Mouse (Mus musculus): Measurements from ENCODE around the gene Abhd14b. TPM values are rescaled to one million over a fixed set of nuclear protein-coding genes. Genes with fewer than 3 reads are reported as not detected.

Gene Abhd14b
- total and polyA plus RNA-seq, 3 experiments, result 3.4 to 6.5 TPM; not detected in 1

- Histone ChIP-seq H3K4me3 (ENCODE audit: control insufficient read depth in 1 of 2, insufficient read depth in 1 of 2, low read depth in 2 of 2, low read length in 2 of 2) (no peak overlapping the region), H3K36me3 (ENCODE audit: control insufficient read depth in 1 of 2, insufficient read depth in 2 of 2, low read length in 2 of 2) (peaks cover 0 to 2% of the 10 kb centered on the region in 2 experiments; a peak in 2 of 4 replicates), H3K9me3 (replicated peaks; ENCODE audit: insufficient read depth, low read length) (no peaks in the 10 kb centered on the region), H3K79me2 (ENCODE audit: control insufficient read depth, insufficient read depth, low read length, poor library complexity) (no peaks in the 10 kb centered on the region), H3K9ac (ENCODE audit: control insufficient read depth, low read depth, low read length, poor library complexity, severe bottlenecking) (no peak overlapping the region), H3K4me1 (ENCODE audit: control insufficient read depth in 1 of 2, insufficient read depth in 2 of 2, low read length in 2 of 2) (peaks cover 0 to 8% of the 10 kb centered on the region in 2 experiments; a peak in 1 of 4 replicates), H3K27ac (ENCODE audit: control insufficient read depth, low read depth, low read length) (no peak overlapping the region), H3K27me3 (ENCODE audit: control insufficient read depth in 1 of 2, insufficient read depth in 2 of 2, low read length in 2 of 2) (no peaks in the 10 kb centered on the region)
- TF ChIP-seq MAZ (IDR thresholded peaks at IDR 0.05; ENCODE audit: low read depth, low read length) (no peak), POLR2A (IDR thresholded peaks at IDR 0.05; ENCODE audit: control insufficient read depth in 1 of 2, insufficient read depth in 1 of 2, low read depth in 1 of 2, low read length in 2 of 2, poor library complexity in 1 of 2) (no peak), MEF2A (IDR thresholded peaks at IDR 0.05; ENCODE audit: extremely low read depth, insufficient replicate concordance, low read depth, low read length, poor library complexity, severe bottlenecking) (no peak), SIN3A (IDR thresholded peaks at IDR 0.05; ENCODE audit: low read length) (no peak), ZNF384 (IDR thresholded peaks at IDR 0.05; ENCODE audit: low read depth, low read length) (no peak), MYB (IDR thresholded peaks at IDR 0.05; ENCODE audit: low read depth, low read length) (no peak), MAFK (IDR thresholded peaks at IDR 0.05; ENCODE audit: borderline replicate concordance, low read depth, low read length) (no peak), USF2 (IDR thresholded peaks at IDR 0.05; ENCODE audit: borderline replicate concordance in 1 of 2, insufficient read depth in 1 of 2, low read depth in 1 of 2, low read length in 2 of 2) (no peak), RAD21 (IDR thresholded peaks at IDR 0.05; ENCODE audit: low read depth, low read length) (no peak)
- no peak for DNase-seq (ENCODE audit: low read depth, low spot score)
Observed at GRCm38 (mm10) chr9:106413606-106414005, 33.7 kb upstream of the Abhd14b start.

- DNase-seq (ENCODE audit: low read depth, low spot score), result no peak
- Histone ChIP-seq H3K79me2 (ENCODE audit: control insufficient read depth, insufficient read depth, low read length, poor library complexity) (no peaks in the 10 kb centered on the region), H3K36me3 (ENCODE audit: control insufficient read depth in 1 of 2, insufficient read depth in 2 of 2, low read length in 2 of 2) (peaks cover 0 to 2% of the 10 kb centered on the region in 2 experiments; a peak in 2 of 4 replicates), H3K27me3 (ENCODE audit: control insufficient read depth in 1 of 2, insufficient read depth in 2 of 2, low read length in 2 of 2) (no peaks in the 10 kb centered on the region), H3K9ac (ENCODE audit: control insufficient read depth, low read depth, low read length, poor library complexity, severe bottlenecking) (no peak overlapping the region), H3K4me3 (ENCODE audit: control insufficient read depth in 1 of 2, insufficient read depth in 1 of 2, low read depth in 2 of 2, low read length in 2 of 2) (no peak overlapping the region), H3K9me3 (replicated peaks; ENCODE audit: insufficient read depth, low read length) (no peaks in the 10 kb centered on the region), H3K27ac (ENCODE audit: control insufficient read depth, low read depth, low read length) (no peak overlapping the region), H3K4me1 (ENCODE audit: control insufficient read depth in 1 of 2, insufficient read depth in 2 of 2, low read length in 2 of 2) (peaks cover 0 to 23% of the 10 kb centered on the region in 2 experiments; a peak in 2 of 4 replicates)
- TF ChIP-seq E2F4 (IDR thresholded peaks at IDR 0.05; ENCODE audit: borderline replicate concordance, low read depth, low read length), result no peak
- no peak for TF ChIP-seq CTCF (IDR thresholded peaks at IDR 0.05 in 2 of 3, conservative IDR thresholded peaks at IDR 0.05 in 1 of 3; ENCODE audit: control insufficient read depth in 1 of 3, insufficient read depth in 1 of 3, low read depth in 2 of 3, low read length in 3 of 3, poor library complexity in 1 of 3, severe bottlenecking in 1 of 3)
- TF ChIP-seq JUND (IDR thresholded peaks at IDR 0.05; ENCODE audit: low read depth, low read length), result no peak
- TF ChIP-seq HCFC1 (IDR thresholded peaks at IDR 0.05; ENCODE audit: low read depth, low read length), result no peak
- TF ChIP-seq POLR2AphosphoS2 (IDR thresholded peaks at IDR 0.05; ENCODE audit: low read length), result no peak
- no peak for TF ChIP-seq MYB (IDR thresholded peaks at IDR 0.05; ENCODE audit: low read depth, low read length)
- TF ChIP-seq RAD21 (IDR thresholded peaks at IDR 0.05; ENCODE audit: low read depth, low read length), result no peak
- TF ChIP-seq KAT2A (conservative IDR thresholded peaks at IDR 0.05; ENCODE audit: low read depth, low read length), result no peak
- no peak for TF ChIP-seq MXI1 (IDR thresholded peaks at IDR 0.05; ENCODE audit: low read depth, low read length)
- no peak for TF ChIP-seq POLR2AphosphoS5 (IDR thresholded peaks at IDR 0.05; ENCODE audit: borderline replicate concordance, low read depth, low read length)
- TF ChIP-seq SIN3A (IDR thresholded peaks at IDR 0.05; ENCODE audit: low read length), result no peak
- no peak for TF ChIP-seq TAL1 (IDR thresholded peaks at IDR 0.05; ENCODE audit: low read length)
Observed at GRCm38 (mm10) chr9:106416826-106417225, 30.4 kb upstream of the Abhd14b start.

Measured in MEL (cell line).